Mouse (Mus musculus): Measurements from ENCODE around the gene Plcd3. TPM values are rescaled to one million over a fixed set of nuclear protein-coding genes. Genes with fewer than 3 reads are reported as not detected.

Plcd3 gene
- polyA plus RNA-seq, 1 experiment: 2.6 TPM

DNA sequence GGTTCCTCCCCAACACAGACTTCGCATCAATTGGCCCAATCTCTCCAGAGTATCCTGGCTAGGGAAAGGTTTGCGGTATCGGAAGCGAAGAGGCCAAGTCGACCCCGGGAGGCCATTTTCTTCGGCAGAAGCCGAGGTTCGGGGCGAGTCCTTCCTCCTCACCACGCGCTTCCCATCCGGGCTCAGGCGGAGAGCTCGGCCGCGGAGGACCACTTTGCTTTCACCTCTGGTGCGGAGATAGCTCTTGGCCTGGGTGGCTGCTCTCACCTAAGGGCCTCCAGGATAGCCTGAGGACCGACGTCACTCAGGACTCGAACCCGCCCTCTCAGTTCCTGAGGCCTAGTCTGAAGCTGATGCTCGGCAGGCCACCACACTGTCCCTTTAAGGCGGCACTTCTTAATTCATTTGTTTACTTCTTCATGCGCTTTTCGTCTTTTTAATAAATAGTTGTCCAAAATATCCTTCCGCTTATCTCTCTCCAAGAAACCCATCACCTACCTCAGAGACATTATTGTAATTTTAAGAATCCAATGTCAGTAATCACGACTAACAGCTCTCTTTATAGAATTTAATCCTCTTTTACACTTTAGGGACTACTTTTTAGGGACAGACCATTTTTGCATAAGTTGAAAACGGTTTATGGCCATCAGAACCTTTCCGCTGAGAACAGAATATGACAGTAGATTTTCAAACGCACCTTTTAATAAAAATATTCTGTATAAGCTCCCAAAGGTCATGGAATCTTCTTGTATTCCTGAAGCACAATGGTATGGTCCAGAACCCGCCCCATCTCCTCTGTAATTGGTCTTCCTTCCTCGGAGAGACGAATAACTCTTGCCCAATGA is 13.9 kb upstream of the Plcd3 start:
- under 1% methylated on average over 34 of the region's 34 CpGs for WGBS
- Histone ChIP-seq H3K4me3 (replicated peaks; ENCODE audit: control insufficient read depth, low read depth, low read length) (peak overlapping the region; percentile 74), H3K27ac (ENCODE audit: control insufficient read depth, insufficient read depth, low read depth, low read length, poor library complexity) (peak overlapping the region; percentile 94), H3K4me1 (ENCODE audit: control insufficient read depth, insufficient read depth, low read length) (no peaks in the 10 kb centered on the region; the same call in 1 of the 2 replicates)
- TF ChIP-seq POLR2A (IDR thresholded peaks at IDR 0.05; ENCODE audit: borderline replicate concordance, control insufficient read depth, low read depth, low read length): peak; percentile 85
- no peak for TF ChIP-seq CTCF (IDR thresholded peaks at IDR 0.05; ENCODE audit: control insufficient read depth, insufficient read depth, low read length)

- TF ChIP-seq POLR2A (IDR thresholded peaks at IDR 0.05; ENCODE audit: borderline replicate concordance, control insufficient read depth, low read depth, low read length) (no peak), CTCF (IDR thresholded peaks at IDR 0.05; ENCODE audit: control insufficient read depth, insufficient read depth, low read length) (no peak)
- Histone ChIP-seq H3K4me3 (replicated peaks; ENCODE audit: control insufficient read depth, low read depth, low read length) (peak overlapping the region; percentile 74), H3K4me1 (ENCODE audit: control insufficient read depth, insufficient read depth, low read length) (no peaks in the 10 kb centered on the region; the same call in 1 of the 2 replicates), H3K27ac (ENCODE audit: control insufficient read depth, insufficient read depth, low read depth, low read length, poor library complexity) (peak overlapping the region; percentile 94)
- 80% methylated on average over 11 of the region's 11 CpGs for WGBS
These were observed 12.9 kb upstream of the Plcd3 start for GRCm38 (mm10) chr11:103114270-103114943.

GRCm38 (mm10) chr11:103113771-103114170 is 12.3 kb upstream of the Plcd3 start:
- H3K4me3 ChIP-seq (replicated peaks; ENCODE audit: control insufficient read depth, low read depth, low read length): no peak overlapping the region
- no peaks in the 10 kb centered on the region; the same call in 1 of the 2 replicates for H3K4me1 ChIP-seq (ENCODE audit: control insufficient read depth, insufficient read depth, low read length)
- 81% methylated on average over 4 of the region's 4 CpGs for WGBS
- no peak overlapping the region for H3K27ac ChIP-seq (ENCODE audit: control insufficient read depth, insufficient read depth, low read depth, low read length, poor library complexity)
- TF ChIP-seq POLR2A (IDR thresholded peaks at IDR 0.05; ENCODE audit: borderline replicate concordance, control insufficient read depth, low read depth, low read length) (no peak), CTCF (IDR thresholded peaks at IDR 0.05; ENCODE audit: control insufficient read depth, insufficient read depth, low read length) (no peak)

- 85% methylated on average over 12 of the region's 12 CpGs for WGBS
- Histone ChIP-seq H3K4me1 (ENCODE audit: control insufficient read depth, insufficient read depth, low read length) (no peaks in the 10 kb centered on the region; the same call in 1 of the 2 replicates), H3K27ac (ENCODE audit: control insufficient read depth, insufficient read depth, low read depth, low read length, poor library complexity) (no peak overlapping the region), H3K4me3 (replicated peaks; ENCODE audit: control insufficient read depth, low read depth, low read length) (no peak overlapping the region)
- no peak for TF ChIP-seq POLR2A (IDR thresholded peaks at IDR 0.05; ENCODE audit: borderline replicate concordance, control insufficient read depth, low read depth, low read length)
- TF ChIP-seq CTCF (IDR thresholded peaks at IDR 0.05; ENCODE audit: control insufficient read depth, insufficient read depth, low read length): no peak
These were observed 11.5 kb upstream of the Plcd3 start for GRCm38 (mm10) chr11:103113005-103113404.

- WGBS: 58% methylated on average over 9 of the region's 9 CpGs
- Histone ChIP-seq H3K4me1 (ENCODE audit: control insufficient read depth, insufficient read depth, low read length) (no peaks in the 10 kb centered on the region; the same call in 1 of the 2 replicates), H3K4me3 (replicated peaks; ENCODE audit: control insufficient read depth, low read depth, low read length) (no peak overlapping the region), H3K27ac (ENCODE audit: control insufficient read depth, insufficient read depth, low read depth, low read length, poor library complexity) (no peak overlapping the region)
- TF ChIP-seq POLR2A (IDR thresholded peaks at IDR 0.05; ENCODE audit: borderline replicate concordance, control insufficient read depth, low read depth, low read length) (no peak), CTCF (IDR thresholded peaks at IDR 0.05; ENCODE audit: control insufficient read depth, insufficient read depth, low read length) (no peak)
These were observed 11.1 kb upstream of the Plcd3 start for GRCm38 (mm10) chr11:103112552-103112912.

GRCm38 (mm10) chr11:103111881-103112551 is 10.6 kb upstream of the Plcd3 start:
- 10% methylated on average over 28 of the region's 28 CpGs for WGBS
- no peak for TF ChIP-seq POLR2A (IDR thresholded peaks at IDR 0.05; ENCODE audit: borderline replicate concordance, control insufficient read depth, low read depth, low read length)
- TF ChIP-seq CTCF (IDR thresholded peaks at IDR 0.05; ENCODE audit: control insufficient read depth, insufficient read depth, low read length): no peak
- H3K27ac ChIP-seq (ENCODE audit: control insufficient read depth, insufficient read depth, low read depth, low read length, poor library complexity): no peak overlapping the region
- H3K4me1 ChIP-seq (ENCODE audit: control insufficient read depth, insufficient read depth, low read length): no peaks in the 10 kb centered on the region; the same call in 1 of the 2 replicates
- no peak overlapping the region for H3K4me3 ChIP-seq (replicated peaks; ENCODE audit: control insufficient read depth, low read depth, low read length)

DNA sequence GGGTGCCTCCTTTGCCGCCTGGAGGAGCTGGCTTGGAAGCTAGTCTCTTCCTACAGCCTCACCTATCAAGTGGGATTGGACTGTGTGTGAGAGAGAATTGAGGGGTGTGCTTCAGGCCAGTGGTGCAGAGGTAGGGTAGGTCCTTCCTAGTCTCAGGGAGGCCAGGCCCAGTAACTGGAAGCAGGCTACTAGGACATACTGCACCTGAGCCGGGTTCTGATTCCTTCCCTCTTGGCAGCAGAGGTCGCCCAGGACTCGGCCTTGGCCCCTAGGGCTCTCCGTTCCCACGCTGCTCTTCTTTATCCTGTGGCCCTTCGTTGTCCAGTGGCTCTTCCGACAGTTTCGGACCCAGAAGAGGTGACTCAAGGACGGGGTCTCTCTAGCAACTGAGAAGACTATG is 9.8 kb upstream of the Plcd3 start:
- TF ChIP-seq POLR2A (IDR thresholded peaks at IDR 0.05; ENCODE audit: borderline replicate concordance, control insufficient read depth, low read depth, low read length) (no peak), CTCF (IDR thresholded peaks at IDR 0.05; ENCODE audit: control insufficient read depth, insufficient read depth, low read length) (no peak)
- Histone ChIP-seq H3K4me3 (replicated peaks; ENCODE audit: control insufficient read depth, low read depth, low read length) (no peak overlapping the region), H3K4me1 (ENCODE audit: control insufficient read depth, insufficient read depth, low read length) (no peaks in the 10 kb centered on the region; the same call in 1 of the 2 replicates), H3K27ac (ENCODE audit: control insufficient read depth, insufficient read depth, low read depth, low read length, poor library complexity) (no peak overlapping the region)
- 70% methylated on average over 10 of the region's 10 CpGs for WGBS

- H3K27ac ChIP-seq (ENCODE audit: control insufficient read depth, insufficient read depth, low read depth, low read length, poor library complexity): no peak overlapping the region
- H3K4me1 ChIP-seq (ENCODE audit: control insufficient read depth, insufficient read depth, low read length): peaks cover 9% of the 10 kb centered on the region
- 68% methylated on average over 4 of the region's 4 CpGs for WGBS
- TF ChIP-seq CTCF (IDR thresholded peaks at IDR 0.05; ENCODE audit: control insufficient read depth, insufficient read depth, low read length) (no peak), POLR2A (IDR thresholded peaks at IDR 0.05; ENCODE audit: borderline replicate concordance, control insufficient read depth, low read depth, low read length) (no peak)
- no peak overlapping the region for H3K4me3 ChIP-seq (replicated peaks; ENCODE audit: control insufficient read depth, low read depth, low read length)
These were observed 4.9 kb upstream of the Plcd3 start for GRCm38 (mm10) chr11:103106386-103106785.

Measured in bone marrow, adult 2 months (tissue).